Mouse (Mus musculus) MEL (cell line): ENCODE measurements around the gene Ube2q1. TPM values are rescaled to one million over a fixed set of nuclear protein-coding genes. Genes with fewer than 3 reads are reported as not detected.

ENCODE experiments used
- DNase-seq: peaks from one replicate; pipeline ENCODE4 v3.0.0; 2011; ENCODE audit warnings: low read depth, low spot score
- H3K27ac ChIP-seq: 2 replicates; pipeline ENCODE4 v1.5.1; 2012; ENCODE audit warnings: low read depth, mild to moderate bottlenecking, control low read depth, low read length, moderate library complexity; ENCODE audit not compliant: control insufficient read depth
- H3K27me3 ChIP-seq, 2 experiments: fragments of 150-350 bp in 1 of 2; sonication (generic) in 1 of 2; 2 replicates each; pipeline ENCODE4 v1.6.1; 2012; ENCODE audit warnings: low read length in 2 of 2, mild to moderate bottlenecking in 2 of 2, improper control_type of control experiment in 1 of 2, moderate library complexity in 1 of 2; ENCODE audit not compliant: insufficient read depth in 2 of 2, control insufficient read depth in 1 of 2
- H3K36me3 ChIP-seq, 2 experiments: 2 replicates each; pipeline ENCODE4 v1.6.1; 2012 to 2014; ENCODE audit warnings: low read length in 2 of 2, improper control_type of control experiment in 1 of 2, inconsistent platforms in 1 of 2, mild to moderate bottlenecking in 1 of 2; ENCODE audit not compliant: insufficient read depth in 2 of 2, control insufficient read depth in 1 of 2
- H3K4me1 ChIP-seq, 2 experiments: fragments of 150-350 bp in 1 of 2; sonication (generic) in 1 of 2; 2 replicates each; pipeline ENCODE4 v1.6.1; 2012; ENCODE audit warnings: low read length in 2 of 2, improper control_type of control experiment in 1 of 2, mild to moderate bottlenecking in 1 of 2; ENCODE audit not compliant: insufficient read depth in 2 of 2, control insufficient read depth in 1 of 2
- H3K4me3 ChIP-seq, 2 experiments: fragments of 150-350 bp in 1 of 2; sonication (generic) in 1 of 2; 2 replicates each; pipeline ENCODE4 v1.5.1; 2012; ENCODE audit warnings: low read depth in 2 of 2, low read length in 2 of 2, mild to moderate bottlenecking in 2 of 2, moderate library complexity in 2 of 2, control low read depth in 1 of 2, improper control_type of control experiment in 1 of 2; ENCODE audit not compliant: control insufficient read depth in 1 of 2, insufficient read depth in 1 of 2
- H3K79me2 ChIP-seq: 2 replicates; pipeline ENCODE4 v1.6.1; 2012; ENCODE audit warnings: mild to moderate bottlenecking, low read length, moderate library complexity; ENCODE audit not compliant: control insufficient read depth, poor library complexity, insufficient read depth
- H3K9ac ChIP-seq: 2 replicates; pipeline ENCODE4 v1.6.1; 2012; ENCODE audit warnings: low read depth, mild to moderate bottlenecking, control low read depth, low read length, moderate library complexity; ENCODE audit not compliant: control insufficient read depth, poor library complexity, severe bottlenecking
- H3K9me3 ChIP-seq: fragments of 150-350 bp; sonication (generic); replicated peaks from 2 replicates; pipeline ENCODE4 v1.6.1; 2012; ENCODE audit warnings: mild to moderate bottlenecking, low read length, improper control_type of control experiment, moderate library complexity; ENCODE audit not compliant: insufficient read depth
- CHD2 ChIP-seq: IDR thresholded peaks from 2 replicates; pipeline ENCODE4 v1.6.1; 2011; ENCODE audit warnings: low read length, improper control_type of control experiment
- CTCF ChIP-seq, 3 experiments: IDR thresholded peaks in 2 of 3; conservative IDR thresholded peaks in 1 of 3; 2 replicates each; pipeline ENCODE4 v1.5.1; 2011 to 2012; ENCODE audit warnings: low read length in 3 of 3, low read depth in 2 of 3, mild to moderate bottlenecking in 2 of 3, improper control_type of control experiment in 1 of 3, inconsistent platforms in 1 of 3, mixed read lengths in 1 of 3, moderate library complexity in 1 of 3; ENCODE audit not compliant: control insufficient read depth in 1 of 3, insufficient read depth in 1 of 3, poor library complexity in 1 of 3, severe bottlenecking in 1 of 3
- HCFC1 ChIP-seq: IDR thresholded peaks from 2 replicates; pipeline ENCODE4 v1.6.1; 2012; ENCODE audit warnings: low read depth, mild to moderate bottlenecking, inconsistent platforms, low read length, improper control_type of control experiment, moderate library complexity
- KAT2A ChIP-seq: conservative IDR thresholded peaks from 2 replicates; pipeline ENCODE4 v1.6.1; 2012; ENCODE audit warnings: low read depth, low read length, improper control_type of control experiment, inconsistent platforms
- MAX ChIP-seq: IDR thresholded peaks from 2 replicates; pipeline ENCODE4 v1.6.1; 2011; ENCODE audit warnings: low read length, improper control_type of control experiment
- MAZ ChIP-seq: IDR thresholded peaks from 2 replicates; pipeline ENCODE4 v1.6.1; 2012; ENCODE audit warnings: low read depth, mild to moderate bottlenecking, inconsistent platforms, low read length, improper control_type of control experiment
- MEF2A ChIP-seq: IDR thresholded peaks from 2 replicates; pipeline ENCODE4 v1.6.1; 2014; ENCODE audit warnings: low read depth, mild to moderate bottlenecking, inconsistent platforms, low read length, improper control_type of control experiment; ENCODE audit not compliant: poor library complexity, insufficient replicate concordance, severe bottlenecking; ENCODE audit errors: extremely low read depth
- MXI1 ChIP-seq: IDR thresholded peaks from 2 replicates; pipeline ENCODE4 v1.6.1; 2011; ENCODE audit warnings: mild to moderate bottlenecking, low read depth, low read length, improper control_type of control experiment
- MYC ChIP-seq: IDR thresholded peaks from 2 replicates; pipeline ENCODE4 v1.6.1; 2011; ENCODE audit warnings: low read depth, mild to moderate bottlenecking, low read length, improper control_type of control experiment, moderate library complexity
- NRF1 ChIP-seq: IDR thresholded peaks from 2 replicates; pipeline ENCODE4 v1.6.1; 2014; ENCODE audit warnings: low read depth, mild to moderate bottlenecking, inconsistent platforms, low read length, improper control_type of control experiment, moderate library complexity; ENCODE audit not compliant: poor library complexity, insufficient read depth, severe bottlenecking
- POLR2AphosphoS5 ChIP-seq: IDR thresholded peaks from 2 replicates; pipeline ENCODE4 v1.6.1; 2012; ENCODE audit warnings: low read depth, borderline replicate concordance, mild to moderate bottlenecking, inconsistent platforms, low read length, moderate library complexity, mixed read lengths
- RAD21 ChIP-seq: IDR thresholded peaks from 2 replicates; pipeline ENCODE4 v1.6.1; 2011; ENCODE audit warnings: mild to moderate bottlenecking, low read depth, low read length, improper control_type of control experiment
- SIN3A ChIP-seq: IDR thresholded peaks from 2 replicates; pipeline ENCODE4 v1.6.1; 2012; ENCODE audit warnings: low read length, improper control_type of control experiment, inconsistent platforms
- SMC3 ChIP-seq: IDR thresholded peaks from 2 replicates; pipeline ENCODE4 v1.6.1; 2011; ENCODE audit warnings: low read depth, low read length, improper control_type of control experiment
- TCF12 ChIP-seq: IDR thresholded peaks from 2 replicates; pipeline ENCODE4 v1.6.1; 2014; ENCODE audit warnings: low read depth, mild to moderate bottlenecking, inconsistent platforms, low read length, improper control_type of control experiment, moderate library complexity
- UBTF ChIP-seq: IDR thresholded peaks from 2 replicates; pipeline ENCODE4 v1.6.1; 2012; ENCODE audit warnings: low read depth, mild to moderate bottlenecking, inconsistent platforms, low read length, improper control_type of control experiment, moderate library complexity, borderline replicate concordance; ENCODE audit not compliant: insufficient read depth
- USF2 ChIP-seq, 2 experiments: IDR thresholded peaks; 2 replicates each; pipeline ENCODE4 v1.6.1; 2011 to 2012; ENCODE audit warnings: improper control_type of control experiment in 2 of 2, low read length in 2 of 2, borderline replicate concordance in 1 of 2, inconsistent platforms in 1 of 2, low read depth in 1 of 2, mild to moderate bottlenecking in 1 of 2; ENCODE audit not compliant: insufficient read depth in 1 of 2
- ZC3H11A ChIP-seq: IDR thresholded peaks from 2 replicates; pipeline ENCODE4 v1.6.1; 2012; ENCODE audit warnings: low read depth, mild to moderate bottlenecking, inconsistent platforms, low read length, improper control_type of control experiment
- ZMIZ1 ChIP-seq: IDR thresholded peaks from 2 replicates; pipeline ENCODE4 v1.6.1; 2012; ENCODE audit warnings: low read depth, mild to moderate bottlenecking, inconsistent platforms, low read length, improper control_type of control experiment, moderate library complexity
- ZNF384 ChIP-seq: IDR thresholded peaks from 2 replicates; pipeline ENCODE4 v1.6.1; 2012; ENCODE audit warnings: low read depth, mild to moderate bottlenecking, inconsistent platforms, low read length, improper control_type of control experiment
- polyA plus RNA-seq, 2 experiments: library from polyadenylated mRNA; stranded (reverse) in 1 of 2; unstranded in 1 of 2; fragments of >175 nt in 1 of 2; fragments of >200 nt in 1 of 2; gene quantifications; 2 replicates each; pipeline versions ENCODE4 v1.2.1 to v1.2.4; 2012; ENCODE audit warnings: low replicate concordance in 2 of 2, low read depth in 1 of 2; ENCODE audit not compliant: insufficient read length in 2 of 2, insufficient read depth in 1 of 2, missing spikeins in 1 of 2
- total RNA-seq: library from RNA; depleted of rRNA; stranded (reverse); fragments of 300-350 nt; gene quantifications from 2 replicates; pipeline ENCODE4 v1.2.3, GENCODE M21; 2012

Ube2q1 gene
- total and polyA plus RNA-seq, 3 experiments: 73.8 to 162 (median 89.0) TPM

GRCm38 (mm10) chr3:89764119-89764724 is 9.2 kb upstream of the Ube2q1 start, which contains the start of gene Chrnb2:
Gene Chrnb2, minus strand, starts transcription at chr3:89764632.
- H3K27ac ChIP-seq: no peak within 1 kb of the TSS
- no peak within 1 kb of the TSS for H3K4me3 ChIP-seq
- TF ChIP-seq MEF2A: no peak
- no peak for TF ChIP-seq CHD2
- TF ChIP-seq HCFC1: 0 out of 2 replicates have a peak, but pooled peaks have one; percentile 23
- TF ChIP-seq USF2 (IDR thresholded peaks at IDR 0.05; ENCODE audit: borderline replicate concordance in 1 of 2, insufficient read depth in 1 of 2, low read depth in 1 of 2, low read length in 2 of 2): no peak
- peak; percentile 95 for TF ChIP-seq SIN3A
- 0 out of 2 replicates have a peak, but pooled peaks have one; percentile 47 for TF ChIP-seq MAZ
- 0 out of 6 replicates have a peak, but pooled peaks of 1 of the 3 experiments have one; percentile 13 for TF ChIP-seq CTCF (IDR thresholded peaks at IDR 0.05 in 2 of 3, conservative IDR thresholded peaks at IDR 0.05 in 1 of 3; ENCODE audit: control insufficient read depth in 1 of 3, insufficient read depth in 1 of 3, low read depth in 2 of 3, low read length in 3 of 3, poor library complexity in 1 of 3, severe bottlenecking in 1 of 3)
- TF ChIP-seq POLR2AphosphoS5: no peak
- no peak; the same call in none of the 2 replicates for TF ChIP-seq RAD21
- TF ChIP-seq SMC3: peak; percentile 37
- TF ChIP-seq MYC: no peak
- TF ChIP-seq MXI1: peak; percentile 96
- TF ChIP-seq MAX: peak; percentile 61; the same call in 1 of the 2 replicates
- TF ChIP-seq TCF12: no peak
- TF ChIP-seq ZNF384: no peak
- no peak for TF ChIP-seq ZMIZ1
- no peak for TF ChIP-seq UBTF
- no peak for TF ChIP-seq ZC3H11A
- TF ChIP-seq NRF1: no peak
- TF ChIP-seq KAT2A: no peak
- H3K9me3 ChIP-seq: no peaks in the 10 kb centered on the region
- no peaks in the 10 kb centered on the region for H3K4me1 ChIP-seq
- no peaks in the 10 kb centered on the region for H3K27me3 ChIP-seq
- H3K36me3 ChIP-seq: no peaks in the 10 kb centered on the region
- no peaks in the 10 kb centered on the region for H3K79me2 ChIP-seq
- DNase-seq: peak; percentile 79
- no peak within 1 kb of the TSS for H3K9ac ChIP-seq
